Mouse (Mus musculus) midbrain, embryonic 16.5 days (tissue): ENCODE data around the gene Cntd1. TPM values are rescaled to one million over a fixed set of nuclear protein-coding genes. Genes with fewer than 3 reads are reported as not detected.

Source experiments
- ATAC-seq: fragments of 200-750 bp; cut with Nextera tagmentation; 2 replicates; pipeline ENCODE4 v1.8.0; 2017; ENCODE audit warnings: moderate TSS enrichment
- H3K27ac ChIP-seq: fragments of 300-500 bp; sonication (generic); 2 replicates; pipeline ENCODE4 v1.5.1; 2014; ENCODE audit warnings: mild to moderate bottlenecking, low read length, mixed read lengths
- H3K27me3 ChIP-seq: fragments of 300-500 bp; sonication (generic); 2 replicates; pipeline ENCODE4 v1.6.1; 2014; ENCODE audit warnings: low read depth, low read length, mixed read lengths; ENCODE audit not compliant: control insufficient read depth, insufficient read depth
- H3K36me3 ChIP-seq: fragments of 300-500 bp; sonication (generic); 2 replicates; pipeline ENCODE4 v1.6.1; 2014; ENCODE audit warnings: mild to moderate bottlenecking, low read length, moderate library complexity, mixed read lengths; ENCODE audit not compliant: control insufficient read depth, insufficient read depth
- H3K4me1 ChIP-seq: fragments of 300-500 bp; sonication (generic); 2 replicates; pipeline ENCODE4 v1.6.1; 2014; ENCODE audit warnings: mild to moderate bottlenecking, low read length, mixed read lengths; ENCODE audit not compliant: control insufficient read depth, insufficient read depth
- H3K4me2 ChIP-seq: fragments of 300-500 bp; sonication (generic); 2 replicates; pipeline ENCODE4 v1.6.1; 2014; ENCODE audit warnings: mild to moderate bottlenecking, low read length, mixed read lengths
- H3K4me3 ChIP-seq: fragments of 300-500 bp; sonication (generic); 2 replicates; pipeline ENCODE4 v1.5.1; 2014; ENCODE audit warnings: low read depth, mild to moderate bottlenecking, low read length, moderate library complexity, mixed read lengths
- H3K9ac ChIP-seq: fragments of 300-500 bp; sonication (generic); 2 replicates; pipeline ENCODE4 v1.6.1; 2014; ENCODE audit warnings: low read depth, low read length, mixed read lengths
- H3K9me3 ChIP-seq: fragments of 300-500 bp; sonication (generic); replicated peaks from 2 replicates; pipeline ENCODE4 v1.6.1; 2014; ENCODE audit warnings: mild to moderate bottlenecking, low read length, mixed read lengths; ENCODE audit not compliant: control insufficient read depth, poor library complexity, severe bottlenecking
- WGBS: fragments of 180-500 bp; shearing (Covaris S2); extraction: QIAGEN DNeasy Blood & Tissue Kit; methylation state at CpG from one replicate; pipeline ENCODE4 v1.1.7; 2014; 5-methylcytosine and 5-hydroxymethylcytosine counted together
- polyA plus RNA-seq: library from polyadenylated mRNA; unstranded; fragments of >200 nt; fragmentation: Nextera tagmentation; extraction: Ambion mirVana; gene quantifications from 2 replicates; pipeline ENCODE4 v1.2.1, GENCODE M21; 2015

The Cntd1 gene
- polyA plus RNA-seq, 1 experiment from 2014 or later, result 0.80 TPM

DNA sequence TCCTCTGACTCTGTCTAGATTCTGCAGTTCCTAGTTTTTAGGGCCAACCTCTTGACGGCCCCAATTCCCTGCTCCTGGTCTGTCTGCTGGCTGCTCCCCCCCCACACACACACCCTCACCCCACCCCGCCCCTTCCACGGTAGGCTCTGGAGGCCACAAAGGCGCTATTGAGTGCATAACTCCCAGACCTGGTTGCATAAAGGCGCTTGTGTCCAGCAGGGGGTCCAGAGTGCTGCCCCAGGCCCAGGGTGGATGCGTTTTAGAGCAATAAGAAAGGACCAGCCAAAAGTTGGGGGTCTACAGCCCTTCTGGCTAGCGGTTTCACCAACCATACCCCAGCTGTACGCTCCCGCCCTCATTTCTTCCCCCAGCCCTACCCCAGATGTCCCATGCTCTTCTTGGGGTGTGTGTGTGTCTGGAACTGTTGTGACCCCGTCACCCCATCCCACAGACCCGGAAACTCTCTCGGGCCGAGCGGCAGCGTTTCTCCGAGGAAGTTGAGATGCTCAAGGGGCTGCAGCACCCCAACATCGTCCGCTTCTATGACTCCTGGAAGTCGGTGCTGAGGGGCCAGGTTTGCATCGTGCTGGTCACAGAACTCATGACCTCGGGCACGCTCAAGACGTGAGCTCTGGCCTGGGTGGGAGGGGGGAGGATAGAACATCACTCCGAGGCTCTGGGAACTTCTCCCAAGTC lies 16.4 kb upstream of the Cntd1 start:
- Histone ChIP-seq H3K9me3 (no peaks in the 10 kb centered on the region), H3K36me3 (0 out of 2 replicates have a peak, but pooled peaks cover 3% of the 10 kb centered on the region), H3K4me1 (peaks cover 23% of the 10 kb centered on the region), H3K27me3 (peaks cover 34% of the 10 kb centered on the region), H3K4me3 (no peak overlapping the region; the same call in 1 of the 2 replicates), H3K4me2 (no peak overlapping the region; the same call in 1 of the 2 replicates), H3K27ac (no peak overlapping the region), H3K9ac (no peak overlapping the region)
- no peak for ATAC-seq
- WGBS, result 2% methylated on average over 24 of the region's 24 CpGs

DNA sequence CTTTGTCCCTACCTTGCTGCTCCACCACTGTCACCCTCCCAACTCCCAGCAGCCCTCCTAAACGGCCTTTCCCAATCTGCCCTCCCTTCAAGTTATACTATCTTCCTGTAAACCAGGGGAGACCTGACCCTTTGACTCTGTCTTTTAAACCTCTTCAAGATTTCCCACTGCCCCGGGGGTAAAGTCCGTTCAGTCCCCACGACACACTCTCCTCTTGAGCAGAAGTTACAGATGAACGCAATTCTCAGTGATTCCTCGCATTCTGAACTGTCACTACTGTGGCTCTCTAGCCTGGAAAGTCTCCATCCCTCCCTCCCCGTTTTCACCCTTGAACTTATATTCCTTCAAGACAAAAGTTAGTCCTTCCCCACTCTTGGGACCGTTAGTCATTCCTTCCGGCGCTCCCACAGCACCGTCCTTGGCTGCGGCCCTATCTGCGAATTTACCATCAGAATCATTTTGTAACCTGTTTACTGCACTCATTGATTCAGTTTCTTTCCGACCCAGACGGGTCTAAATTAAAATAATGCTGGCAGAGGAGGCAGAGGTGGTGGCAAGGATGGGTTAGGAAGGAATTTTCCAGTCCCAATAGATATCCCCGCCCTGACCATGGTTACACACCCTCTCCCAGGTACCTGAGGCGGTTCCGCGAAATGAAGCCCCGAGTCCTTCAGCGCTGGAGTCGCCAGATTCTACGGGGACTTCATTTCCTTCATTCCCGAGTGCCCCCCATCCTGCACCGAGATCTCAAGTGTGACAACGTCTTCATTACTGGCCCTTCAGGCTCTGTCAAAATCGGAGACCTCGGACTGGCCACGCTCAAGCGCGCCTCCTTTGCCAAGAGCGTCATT lies 15.4 kb upstream of the Cntd1 start:
- Histone ChIP-seq H3K36me3 (0 out of 2 replicates have a peak, but pooled peaks cover 3% of the 10 kb centered on the region), H3K9me3 (no peaks in the 10 kb centered on the region), H3K4me2 (no peak overlapping the region), H3K4me3 (no peak overlapping the region), H3K27me3 (peaks cover 34% of the 10 kb centered on the region), H3K9ac (no peak overlapping the region), H3K4me1 (peaks cover 23% of the 10 kb centered on the region), H3K27ac (no peak overlapping the region)
- ATAC-seq, result no peak
- WGBS, result 2% methylated on average over 32 of the region's 32 CpGs

DNA sequence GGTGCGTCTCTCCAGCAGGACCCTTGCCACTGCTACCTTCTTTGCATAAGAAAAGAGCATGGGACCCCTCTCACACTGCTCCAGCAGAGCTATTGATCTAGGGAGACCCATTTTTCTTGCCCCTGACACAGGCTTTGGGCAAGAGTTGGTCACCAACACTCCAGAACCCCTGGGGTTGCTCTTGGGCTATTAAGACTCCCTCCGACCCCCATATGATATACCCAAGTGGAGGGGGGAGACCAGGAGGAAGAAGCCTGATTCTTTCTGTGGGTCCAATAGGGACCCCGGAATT lies 14.9 kb upstream of the Cntd1 start:
- H3K9me3 ChIP-seq, result no peaks in the 10 kb centered on the region
- H3K4me2 ChIP-seq, result no peak overlapping the region
- 7% methylated on average over 3 of the region's 3 CpGs for WGBS
- peaks cover 34% of the 10 kb centered on the region for H3K27me3 ChIP-seq
- H3K9ac ChIP-seq, result no peak overlapping the region
- H3K27ac ChIP-seq, result no peak overlapping the region
- H3K36me3 ChIP-seq, result 0 out of 2 replicates have a peak, but pooled peaks cover 3% of the 10 kb centered on the region
- H3K4me3 ChIP-seq, result no peak overlapping the region
- no peak for ATAC-seq
- H3K4me1 ChIP-seq, result peaks cover 23% of the 10 kb centered on the region

DNA sequence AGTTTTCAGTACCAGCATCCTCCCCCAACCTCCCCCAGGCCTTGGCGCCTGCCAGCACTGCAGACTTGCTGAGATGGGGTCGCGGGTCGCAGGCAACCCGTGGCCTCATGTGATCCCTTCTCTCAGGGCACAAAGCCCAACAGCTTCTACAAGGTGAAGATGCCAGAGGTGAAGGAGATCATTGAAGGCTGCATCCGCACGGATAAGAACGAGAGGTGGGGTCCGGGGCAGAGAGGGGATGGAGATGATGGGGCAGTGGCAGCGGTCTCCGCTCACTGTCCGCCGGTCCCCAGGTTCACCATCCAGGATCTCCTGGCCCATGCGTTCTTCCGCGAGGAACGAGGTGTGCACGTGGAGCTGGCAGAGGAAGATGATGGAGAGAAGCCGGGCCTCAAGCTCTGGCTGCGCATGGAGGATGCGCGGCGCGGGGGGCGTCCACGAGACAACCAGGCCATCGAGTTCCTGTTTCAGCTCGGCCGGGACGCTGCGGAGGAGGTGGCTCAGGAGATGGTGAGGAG lies 13.8 kb upstream of the Cntd1 start:
- peak overlapping the region; percentile 69 for H3K4me2 ChIP-seq
- ATAC-seq, result no peak
- H3K27ac ChIP-seq, result no peak overlapping the region
- peaks cover 17% of the 10 kb centered on the region for H3K4me1 ChIP-seq
- 3% methylated on average over 31 of the region's 31 CpGs for WGBS
- H3K27me3 ChIP-seq, result peaks cover 34% of the 10 kb centered on the region
- H3K4me3 ChIP-seq, result peak overlapping the region; percentile 34
- no peaks in the 10 kb centered on the region for H3K9me3 ChIP-seq
- H3K36me3 ChIP-seq, result no peaks in the 10 kb centered on the region
- peak overlapping the region; percentile 50 for H3K9ac ChIP-seq

DNA sequence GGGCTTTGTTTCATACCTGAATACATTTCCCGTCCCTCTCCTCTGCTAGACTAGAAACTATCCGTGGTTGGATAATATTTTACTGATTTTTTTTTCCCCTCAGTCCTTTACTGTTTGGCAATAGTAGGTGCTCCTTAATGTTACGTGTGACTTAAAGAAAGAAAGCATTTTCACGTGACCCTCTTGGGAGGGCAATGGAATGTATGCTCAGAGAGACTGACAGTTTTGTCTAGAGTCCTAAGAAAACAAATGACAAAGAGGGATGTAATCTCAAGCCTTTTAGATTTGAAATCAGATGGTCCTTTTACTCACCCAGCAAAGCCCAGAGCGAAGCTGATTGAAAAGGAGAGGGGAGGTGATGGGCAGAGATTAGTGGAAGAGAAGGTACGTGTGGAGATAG lies 12.9 kb upstream of the Cntd1 start:
- Histone ChIP-seq H3K27me3 (peaks cover 34% of the 10 kb centered on the region), H3K4me2 (no peak overlapping the region; the same call in 1 of the 2 replicates), H3K9ac (no peak overlapping the region), H3K4me3 (no peak overlapping the region), H3K36me3 (no peaks in the 10 kb centered on the region), H3K9me3 (no peaks in the 10 kb centered on the region), H3K4me1 (peaks cover 12% of the 10 kb centered on the region), H3K27ac (no peak overlapping the region)
- 8% methylated on average over 6 of the region's 6 CpGs for WGBS
- no peak for ATAC-seq

DNA sequence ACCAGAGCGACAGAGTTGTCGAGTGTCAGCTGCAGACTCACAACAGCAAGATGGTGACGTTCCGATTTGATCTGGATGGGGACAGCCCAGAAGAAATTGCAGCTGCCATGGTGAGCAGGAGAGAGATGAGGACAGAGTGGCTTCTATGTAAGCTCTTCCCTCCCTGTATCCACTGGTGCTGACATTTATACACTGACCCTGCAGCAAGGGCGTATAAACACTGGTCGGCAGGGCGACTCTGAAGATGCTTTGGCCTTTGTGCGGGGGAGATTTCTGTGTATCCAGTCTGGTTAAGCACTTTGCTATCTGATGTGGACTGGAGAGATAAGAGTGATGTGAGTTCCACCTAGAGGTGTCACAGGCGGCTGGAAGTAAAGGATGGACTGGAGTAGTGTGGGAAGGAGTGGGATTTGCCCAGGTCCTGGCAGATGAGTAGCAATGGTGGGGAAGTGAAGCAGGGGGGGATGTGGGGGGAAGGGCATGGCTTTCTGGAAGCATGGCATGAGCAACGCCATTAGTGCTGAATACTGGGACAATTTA lies 9.2 kb upstream of the Cntd1 start:
- Histone ChIP-seq H3K36me3 (no peaks in the 10 kb centered on the region), H3K4me2 (peak overlapping the region; percentile 40), H3K9me3 (no peaks in the 10 kb centered on the region), H3K9ac (peak overlapping the region; percentile 28; the same call in 1 of the 2 replicates), H3K27ac (peak overlapping the region; percentile 68), H3K4me3 (no peak overlapping the region), H3K4me1 (peaks cover 12% of the 10 kb centered on the region), H3K27me3 (peaks cover 8% of the 10 kb centered on the region)
- WGBS, result 28% methylated on average over 10 of the region's 10 CpGs
- ATAC-seq, result peak; percentile 42; the same call in 1 of the 2 replicates

DNA sequence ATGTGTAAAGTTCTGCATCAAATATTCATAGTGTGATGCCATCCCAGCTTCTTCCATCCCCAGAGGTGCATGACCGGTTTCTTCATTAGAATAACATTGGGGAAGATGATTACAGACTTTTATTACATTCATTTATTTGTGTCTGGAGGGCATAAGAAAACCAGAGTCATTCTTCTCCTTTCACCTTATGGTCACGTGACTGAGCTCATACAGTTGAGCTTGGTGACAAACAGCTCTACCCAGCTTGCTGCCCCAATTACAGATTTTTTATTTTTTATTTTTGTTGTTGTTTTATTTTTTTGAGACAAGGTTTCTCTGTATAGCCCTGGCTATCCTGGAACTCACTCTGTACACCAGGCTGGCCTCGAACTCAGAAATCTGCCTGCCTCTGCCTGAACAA lies 6.4 kb upstream of the Cntd1 start:
- WGBS, result 84% methylated on average over 3 of the region's 3 CpGs
- Histone ChIP-seq H3K4me1 (peaks cover 8% of the 10 kb centered on the region), H3K27ac (no peak overlapping the region), H3K4me3 (no peak overlapping the region), H3K4me2 (no peak overlapping the region), H3K9me3 (no peaks in the 10 kb centered on the region), H3K9ac (no peak overlapping the region), H3K36me3 (no peaks in the 10 kb centered on the region), H3K27me3 (no peaks in the 10 kb centered on the region)
- ATAC-seq, result no peak

DNA sequence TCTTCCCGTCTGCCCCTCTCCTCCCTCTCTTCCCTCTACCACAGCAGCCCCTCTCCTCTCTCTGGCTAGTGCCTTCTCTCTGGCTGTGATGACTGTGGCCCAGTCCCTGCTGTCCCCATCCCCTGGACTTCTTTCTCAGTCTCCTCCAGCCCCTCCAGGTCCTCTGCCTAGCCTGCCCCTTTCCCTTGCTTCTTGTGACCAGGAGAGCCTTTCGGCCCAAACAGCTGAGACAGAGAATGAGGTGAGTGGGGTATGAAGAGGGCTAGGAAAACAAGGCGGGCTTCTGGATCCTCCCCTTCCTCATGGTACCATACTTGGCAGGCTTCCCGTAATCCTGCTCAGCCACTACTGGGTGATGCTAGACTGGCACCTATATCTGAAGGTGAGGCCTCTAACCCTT lies 3.5 kb upstream of the Cntd1 start:
- Histone ChIP-seq H3K9me3 (no peaks in the 10 kb centered on the region), H3K27me3 (no peaks in the 10 kb centered on the region), H3K36me3 (no peaks in the 10 kb centered on the region), H3K4me2 (no peak overlapping the region), H3K27ac (no peak overlapping the region), H3K4me1 (peaks cover 20% of the 10 kb centered on the region), H3K4me3 (no peak overlapping the region), H3K9ac (no peak overlapping the region)
- ATAC-seq, result no peak
- 70% methylated on average over 4 of the region's 4 CpGs for WGBS
